Mouse (Mus musculus) CH12.LX (cell line): ENCODE data around the gene Tanc1. TPM values are rescaled to one million over a fixed set of nuclear protein-coding genes. Genes with fewer than 3 reads are reported as not detected.

Experiments
- DNase-seq: peaks from one replicate; pipeline ENCODE4 v3.0.0-alpha.2; 2013; ENCODE audit errors: extremely low read depth
- H3K27ac ChIP-seq: 2 replicates; pipeline ENCODE4 v1.5.1; 2012; ENCODE audit warnings: low read depth, mild to moderate bottlenecking, control low read depth, moderate library complexity; ENCODE audit not compliant: insufficient read depth
- H3K27me3 ChIP-seq: replicated peaks from 2 replicates; pipeline ENCODE3; 2012; ENCODE audit warnings: inconsistent platforms
- H3K36me3 ChIP-seq, 2 experiments: replicated peaks in 1 of 2; 2 replicates each; pipeline versions ENCODE3 to v1.6.1; 2012; ENCODE audit warnings: inconsistent platforms in 1 of 2, low read length in 1 of 2, mild to moderate bottlenecking in 1 of 2, mixed read lengths in 1 of 2, moderate library complexity in 1 of 2; ENCODE audit not compliant: control insufficient read depth in 1 of 2, insufficient read depth in 1 of 2
- H3K4me1 ChIP-seq, 2 experiments: 2 replicates each; pipeline ENCODE4 v1.6.1; 2012; ENCODE audit warnings: inconsistent platforms in 1 of 2, moderate library complexity in 1 of 2; ENCODE audit not compliant: insufficient read depth in 2 of 2, control insufficient read depth in 1 of 2
- H3K4me2 ChIP-seq: 2 replicates; pipeline ENCODE4 v1.6.1; 2012; ENCODE audit warnings: low read depth, mild to moderate bottlenecking, control low read depth; ENCODE audit not compliant: poor library complexity, insufficient read depth, severe bottlenecking
- H3K4me3 ChIP-seq, 3 experiments: fragments of 150-350 bp in 1 of 3; sonication (generic) in 1 of 3; replicated peaks in 1 of 3; 2 replicates each; pipeline versions ENCODE3 to v1.5.1; 2011 to 2012; ENCODE audit warnings: low read depth in 2 of 3, low read length in 2 of 3, mild to moderate bottlenecking in 2 of 3, moderate library complexity in 2 of 3, control low read depth in 1 of 3, improper control_type of control experiment in 1 of 3, inconsistent platforms in 1 of 3, mixed read lengths in 1 of 3; ENCODE audit not compliant: poor library complexity in 1 of 3
- H3K79me2 ChIP-seq: replicated peaks from 2 replicates; pipeline ENCODE4 v1.6.1; 2012; ENCODE audit warnings: mild to moderate bottlenecking, moderate library complexity; ENCODE audit not compliant: control insufficient read depth, poor library complexity, insufficient read depth, severe bottlenecking; ENCODE audit errors: extremely low read depth
- H3K9ac ChIP-seq: 2 replicates; pipeline ENCODE4 v1.6.1; 2012; ENCODE audit warnings: low read depth, mild to moderate bottlenecking, control low read depth, moderate library complexity; ENCODE audit not compliant: insufficient read depth
- H3K9me3 ChIP-seq: replicated peaks from 2 replicates; pipeline ENCODE3; 2012; ENCODE audit warnings: low read length, inconsistent platforms, mixed read lengths
- CHD1 ChIP-seq: IDR thresholded peaks from 2 replicates; pipeline ENCODE4 v1.6.1; 2012; ENCODE audit warnings: low read depth, low read length, improper control_type of control experiment, inconsistent platforms
- CHD2 ChIP-seq: IDR thresholded peaks from 2 replicates; pipeline ENCODE4 v1.6.1; 2011; ENCODE audit warnings: low read length, improper control_type of control experiment
- E2F4 ChIP-seq: IDR thresholded peaks from 2 replicates; pipeline ENCODE4 v1.6.1; 2011; ENCODE audit warnings: low read depth, low read length, improper control_type of control experiment; ENCODE audit not compliant: insufficient replicate concordance
- ELF1 ChIP-seq: IDR thresholded peaks from 2 replicates; pipeline ENCODE4 v1.6.1; 2014; ENCODE audit warnings: low read depth, mild to moderate bottlenecking, inconsistent platforms, low read length, improper control_type of control experiment
- GABPA ChIP-seq: IDR thresholded peaks from 2 replicates; pipeline ENCODE4 v1.6.1; 2012; ENCODE audit warnings: low read depth, low read length, improper control_type of control experiment, inconsistent platforms; ENCODE audit not compliant: insufficient replicate concordance
- HCFC1 ChIP-seq: IDR thresholded peaks from 2 replicates; pipeline ENCODE4 v1.6.1; 2012; ENCODE audit warnings: low read depth, mild to moderate bottlenecking, inconsistent platforms, low read length, improper control_type of control experiment
- IRF4 ChIP-seq: IDR thresholded peaks from 2 replicates; pipeline ENCODE4 v1.6.1; 2014; ENCODE audit warnings: low read depth, mild to moderate bottlenecking, inconsistent platforms, low read length, improper control_type of control experiment
- KAT2A ChIP-seq: IDR thresholded peaks from 2 replicates; pipeline ENCODE4 v1.6.1; 2012; ENCODE audit warnings: low read length, improper control_type of control experiment, inconsistent platforms; ENCODE audit not compliant: insufficient replicate concordance
- MAZ ChIP-seq: IDR thresholded peaks from 2 replicates; pipeline ENCODE4 v1.6.1; 2012; ENCODE audit warnings: low read depth, mild to moderate bottlenecking, inconsistent platforms, low read length, improper control_type of control experiment, moderate library complexity
- MYC ChIP-seq: IDR thresholded peaks from 2 replicates; pipeline ENCODE4 v1.6.1; 2011; ENCODE audit warnings: low read depth, mild to moderate bottlenecking, improper control_type of control experiment, low read length
- NELFE ChIP-seq: IDR thresholded peaks from 2 replicates; pipeline ENCODE4 v1.6.1; 2011; ENCODE audit warnings: low read depth, low read length, improper control_type of control experiment
- POLR2AphosphoS2 ChIP-seq: IDR thresholded peaks from 2 replicates; pipeline ENCODE4 v1.6.1; 2011; ENCODE audit warnings: low read depth, low read length, improper control_type of control experiment
- SIN3A ChIP-seq: IDR thresholded peaks from 2 replicates; pipeline ENCODE4 v1.6.1; 2012; ENCODE audit warnings: low read length, improper control_type of control experiment, inconsistent platforms
- SMC3 ChIP-seq: IDR thresholded peaks from 2 replicates; pipeline ENCODE4 v1.6.1; 2011; ENCODE audit warnings: low read depth, low read length, improper control_type of control experiment
- TBP ChIP-seq: conservative IDR thresholded peaks from 2 replicates; pipeline ENCODE4 v1.6.1; 2011; ENCODE audit warnings: low read depth, low read length, improper control_type of control experiment
- TCF12 ChIP-seq: IDR thresholded peaks from 2 replicates; pipeline ENCODE4 v1.6.1; 2014; ENCODE audit warnings: low read depth, mild to moderate bottlenecking, inconsistent platforms, low read length, improper control_type of control experiment
- USF2 ChIP-seq: conservative IDR thresholded peaks from 2 replicates; pipeline ENCODE4 v1.6.1; 2011; ENCODE audit warnings: low read depth, low read length, improper control_type of control experiment
- ZNF384 ChIP-seq: IDR thresholded peaks from 2 replicates; pipeline ENCODE4 v1.6.1; 2012; ENCODE audit warnings: low read depth, low read length, improper control_type of control experiment, inconsistent platforms
- dilution Hi-C: fragments of 300-500 bp; cut with MboI; formaldehyde crosslinking; loops from 2 replicates; pipeline ENCODE4 v1.14.3; 2020; ENCODE audit warnings: low sequenced_read_pairs; ENCODE audit not compliant: extremely low pct_unique_long_range_greater_than_20kb, extremely low pct_ligation_motif_present
- in situ Hi-C: fragments of 300-500 bp; cut with MboI; formaldehyde crosslinking; loops from 3 replicates; pipeline ENCODE4 v1.14.3; 2019; ENCODE audit warnings: low sequenced_read_pairs, low pct_ligation_motif_present, low pct_unique_long_range_greater_than_20kb, mixed read lengths
- polyA plus RNA-seq: library from polyadenylated mRNA; unstranded; fragments of >175 nt; gene quantifications from 2 replicates; pipeline ENCODE4 v1.2.1, GENCODE M21; 2012; ENCODE audit warnings: low read depth; ENCODE audit not compliant: insufficient read length
- total RNA-seq, 2 experiments: library from RNA; depleted of rRNA; stranded (reverse); fragments of 300-350 nt in 1 of 2; fragments of >200 nt in 1 of 2; gene quantifications; 2 replicates each; pipeline ENCODE4 v1.2.3; 2012 to 2014

Gene Tanc1
- total and polyA plus RNA-seq, 3 experiments: 0.08 to 0.21 (median 0.08) TPM

GRCm38 (mm10) chr2:59684864-59685605, 73.2 kb downstream of the Tanc1 start:
- DNase-seq: no peak
- Histone ChIP-seq H3K79me2 (no peaks in the 10 kb centered on the region), H3K4me2 (no peak overlapping the region), H3K36me3 (no peaks in the 10 kb centered on the region), H3K9ac (no peak overlapping the region), H3K27ac (no peak overlapping the region), H3K4me3 (no peak overlapping the region), H3K4me1 (no peaks in the 10 kb centered on the region), H3K27me3 (no peaks in the 10 kb centered on the region), H3K9me3 (no peaks in the 10 kb centered on the region)
- in situ Hi-C loops: no loop called here
- TF ChIP-seq ELF1 (no peak), E2F4 (no peak), NELFE (no peak), GABPA (no peak), MAZ (no peak), HCFC1 (no peak), ZNF384 (no peak), TCF12 (no peak), SMC3 (no peak), USF2 (no peak), MYC (no peak), IRF4 (no peak), POLR2AphosphoS2 (no peak)
- dilution Hi-C loops: no loop called here

- no peak overlapping the region for H3K27ac ChIP-seq
- dilution Hi-C loops (no loop called here), in situ Hi-C loops (no loop called here)
- no peaks in the 10 kb centered on the region for H3K27me3 ChIP-seq
- no peak for DNase-seq
- no peak overlapping the region for H3K9ac ChIP-seq
- TF ChIP-seq CHD1: no peak
- TF ChIP-seq GABPA: no peak
- no peak for TF ChIP-seq KAT2A
- no peak for TF ChIP-seq SIN3A
- TF ChIP-seq ZNF384: no peak
- no peak for TF ChIP-seq TBP
- TF ChIP-seq CHD2: no peak
- TF ChIP-seq SMC3: no peak
- H3K79me2 ChIP-seq: no peaks in the 10 kb centered on the region
- no peaks in the 10 kb centered on the region for H3K36me3 ChIP-seq
- H3K4me1 ChIP-seq: no peaks in the 10 kb centered on the region
- no peak overlapping the region for H3K4me3 ChIP-seq
- H3K9me3 ChIP-seq: no peaks in the 10 kb centered on the region
- no peak overlapping the region for H3K4me2 ChIP-seq
Observed at GRCm38 (mm10) chr2:59685606-59685950, 73.7 kb downstream of the Tanc1 start.
